Mouse (Mus musculus): ENCODE measurements around the gene Specc1.

The Specc1 gene

DNA sequence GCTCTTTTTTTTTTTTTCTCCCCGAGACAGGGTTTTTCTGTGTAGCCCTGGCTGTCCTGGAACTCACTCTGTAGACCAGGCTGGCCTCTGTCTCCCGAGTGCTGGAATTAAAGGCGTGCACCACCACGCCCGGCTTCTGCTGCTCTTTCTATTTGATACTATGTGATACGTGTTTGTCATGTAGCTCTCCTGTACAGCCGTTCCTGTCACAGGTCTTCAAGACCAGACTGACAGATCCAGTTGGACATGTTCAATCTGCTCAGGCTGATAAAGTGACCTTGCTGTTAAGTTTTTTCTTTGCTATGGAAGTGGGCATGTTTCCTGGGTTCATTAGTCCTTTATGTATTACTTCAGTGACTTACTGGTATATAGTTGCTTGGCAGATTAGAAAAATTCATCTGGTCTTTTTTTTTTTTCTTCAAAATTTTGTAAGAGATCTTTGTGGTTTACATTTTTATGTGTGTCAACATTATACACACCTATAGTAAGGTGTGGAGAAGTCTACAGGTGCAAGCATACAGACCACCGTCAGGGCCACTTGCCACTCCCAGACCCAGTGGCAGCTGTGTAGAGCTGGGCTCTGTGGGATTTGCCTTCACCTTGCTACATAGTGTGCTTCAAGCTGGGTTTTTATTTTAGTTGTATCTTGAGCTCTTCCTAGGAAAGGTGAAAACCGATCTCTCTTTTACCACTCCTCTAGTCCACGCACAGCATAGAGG, 221.0 kb downstream of the Specc1 start:
- no peak for DNase-seq (ENCODE audit: low spot score)

DNA sequence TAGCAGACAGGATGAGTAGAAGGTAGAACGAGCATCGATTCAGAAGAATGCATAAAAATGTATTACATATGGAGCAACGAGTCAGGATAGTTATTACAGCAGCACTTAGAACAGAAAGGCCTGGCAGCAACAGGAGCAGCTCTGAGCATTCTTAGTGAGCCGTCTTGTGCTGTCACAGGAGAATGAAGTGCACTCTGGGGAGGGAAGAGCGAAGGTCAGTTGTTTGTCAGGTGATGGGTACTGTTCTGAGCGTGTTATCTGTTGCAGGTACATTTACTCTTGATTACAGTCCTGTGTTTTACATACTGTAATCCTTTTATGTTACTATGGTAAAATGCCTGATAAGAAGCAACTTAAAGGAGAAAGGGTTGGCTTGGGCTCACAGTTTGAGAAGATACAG, 224.2 kb downstream of the Specc1 start:
- no peak for DNase-seq (ENCODE audit: low spot score)

DNA sequence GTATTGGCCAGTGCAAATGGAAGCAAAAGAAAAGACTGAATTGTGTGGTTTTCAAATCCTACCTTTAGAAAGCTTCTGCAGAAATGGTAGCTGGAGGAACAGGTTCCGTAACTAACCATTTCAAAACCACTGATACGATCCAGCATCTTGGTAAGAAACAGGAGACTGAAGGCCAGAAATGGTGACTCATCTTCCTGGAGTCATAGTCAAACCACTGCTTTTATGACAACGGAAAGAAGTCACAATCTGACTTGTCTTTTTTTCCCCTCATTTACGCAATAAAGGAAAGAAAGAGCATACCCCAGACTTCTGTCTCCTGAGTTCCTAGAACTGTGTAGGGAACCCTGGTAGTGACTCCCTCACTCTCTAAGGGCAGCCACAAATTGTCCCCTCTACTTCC, 228.3 kb downstream of the Specc1 start:
- DNase-seq (ENCODE audit: low spot score): no peak

DNA sequence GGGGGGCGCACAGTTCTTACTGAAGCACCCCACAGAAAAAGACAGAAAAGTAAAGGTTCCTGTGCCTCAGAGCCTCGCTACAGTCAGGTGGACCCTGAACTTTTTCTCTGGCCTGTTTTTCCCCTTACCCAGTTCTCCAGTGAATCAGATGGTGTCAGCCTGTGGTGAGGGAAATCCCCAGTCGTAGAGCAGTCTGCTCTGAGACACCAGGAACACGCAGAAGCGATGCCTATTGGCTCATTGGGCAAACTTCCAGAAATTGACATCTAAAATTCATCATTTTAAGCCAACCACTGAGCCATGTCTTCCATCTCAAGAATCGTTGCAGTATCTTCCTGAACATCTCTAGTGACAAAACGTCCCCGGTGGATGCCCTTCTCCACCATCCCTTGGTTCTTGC, 230.5 kb downstream of the Specc1 start:
- DNase-seq (ENCODE audit: low spot score): no peak

DNA sequence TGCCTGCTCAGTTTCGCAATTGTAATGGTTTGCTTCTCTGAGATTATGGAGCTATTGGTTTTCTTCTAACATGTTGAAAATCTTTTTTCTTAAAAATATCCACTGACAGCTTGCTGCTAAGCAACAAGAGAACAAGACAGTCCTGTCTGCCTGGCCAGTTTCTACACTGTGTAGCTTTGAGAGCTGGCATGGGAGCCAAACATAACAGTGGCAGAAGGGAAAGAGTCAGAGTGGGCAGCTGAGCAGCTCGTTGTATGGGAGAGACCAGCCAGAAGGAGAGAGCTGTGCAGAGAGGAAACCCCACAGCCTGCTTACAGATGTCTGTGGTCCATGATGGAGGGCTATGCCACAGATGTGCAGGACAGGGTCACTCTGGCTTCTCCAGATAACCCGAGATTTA, 235.5 kb downstream of the Specc1 start:
- no peak for DNase-seq (ENCODE audit: low spot score)

DNA sequence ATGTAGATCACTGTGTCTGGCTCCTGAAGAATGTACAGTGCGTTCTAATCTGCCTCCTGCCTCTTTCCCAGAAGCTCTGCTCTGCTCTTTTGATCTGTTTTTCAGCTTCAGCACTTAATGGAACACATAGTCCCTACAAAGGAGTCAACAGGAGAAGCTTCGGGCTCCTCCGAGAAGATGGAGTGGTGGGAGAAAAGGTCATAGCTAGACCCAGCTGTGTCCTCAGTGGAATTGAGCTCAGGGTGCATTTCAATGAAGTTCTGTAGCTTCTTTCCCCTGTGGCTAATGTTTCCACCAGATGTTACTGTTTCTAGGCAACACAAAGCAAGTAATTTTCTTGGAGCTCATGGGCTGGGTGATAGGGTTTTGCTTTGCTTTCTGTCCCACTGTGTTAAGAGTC, 236.6 kb downstream of the Specc1 start:
- no peak for DNase-seq (ENCODE audit: low spot score)

DNA sequence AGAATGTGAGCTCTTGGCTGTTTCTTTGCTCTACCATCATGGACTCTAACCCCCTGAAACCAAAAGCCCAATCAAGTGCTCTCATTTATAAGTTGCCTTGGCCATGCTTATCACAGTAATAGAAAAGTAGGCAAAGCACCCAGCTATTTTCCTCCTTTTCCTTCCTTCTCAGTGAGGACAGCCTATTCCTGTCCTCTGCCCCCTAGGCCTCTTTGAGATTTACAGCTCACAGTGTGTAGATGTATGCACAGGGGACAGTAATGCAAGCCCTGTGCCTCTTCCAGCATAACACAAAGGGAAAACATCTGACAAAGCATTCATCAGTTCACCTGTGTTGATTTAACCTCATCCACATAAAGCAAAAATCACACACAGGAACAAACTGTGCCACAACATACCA, 237.7 kb downstream of the Specc1 start:
- DNase-seq (ENCODE audit: low spot score): no peak

DNA sequence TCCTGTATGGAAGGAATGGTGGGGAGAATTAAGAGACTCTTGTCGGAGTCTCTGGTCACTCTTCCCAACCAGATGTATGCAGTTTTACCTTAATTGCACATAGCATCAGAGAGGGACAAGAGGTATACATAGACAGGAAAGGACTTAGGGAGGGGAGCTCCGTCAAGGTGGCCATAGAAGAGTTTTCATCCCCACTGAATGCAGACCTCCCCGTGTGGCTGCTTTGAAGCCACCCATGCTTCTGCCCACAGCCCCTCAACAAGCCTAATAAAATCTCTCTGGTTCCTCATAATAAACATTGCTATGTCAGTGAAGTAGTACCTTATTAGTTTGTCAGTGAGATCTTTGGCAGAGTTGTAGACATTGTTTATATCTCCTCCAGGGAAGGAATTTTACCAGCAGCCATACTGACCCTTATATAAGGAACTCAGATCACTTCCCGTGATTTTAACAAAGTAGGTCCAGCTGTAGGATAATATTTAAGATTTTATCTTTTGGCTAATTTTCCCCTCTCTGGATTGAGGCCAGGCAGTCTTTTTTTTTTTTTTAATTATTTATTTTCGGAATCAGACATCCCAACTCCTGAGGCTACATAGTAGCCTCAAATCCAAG, 244.4 kb downstream of the Specc1 start:
- no peak for DNase-seq (ENCODE audit: low spot score)

DNA sequence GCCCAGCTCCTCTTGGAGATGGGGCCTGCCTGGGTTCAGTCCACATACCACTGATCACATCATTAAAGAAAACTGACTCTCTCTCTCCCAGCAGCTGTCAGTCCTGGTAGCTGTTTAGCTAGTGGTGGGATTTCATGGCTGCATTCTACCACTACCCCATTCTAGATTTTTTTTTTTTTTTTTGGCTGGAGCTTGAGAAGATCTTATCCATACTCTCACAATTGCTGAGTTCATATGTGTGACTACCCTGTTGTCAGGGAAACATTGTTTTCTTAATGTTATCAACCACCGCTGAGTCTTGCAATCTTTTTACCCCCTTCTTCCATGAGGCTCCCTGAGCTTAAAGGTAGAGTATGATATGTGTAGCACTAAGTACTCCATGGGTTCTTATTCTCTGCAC, 246.1 kb downstream of the Specc1 start:
- DNase-seq (ENCODE audit: low spot score): no peak

DNA sequence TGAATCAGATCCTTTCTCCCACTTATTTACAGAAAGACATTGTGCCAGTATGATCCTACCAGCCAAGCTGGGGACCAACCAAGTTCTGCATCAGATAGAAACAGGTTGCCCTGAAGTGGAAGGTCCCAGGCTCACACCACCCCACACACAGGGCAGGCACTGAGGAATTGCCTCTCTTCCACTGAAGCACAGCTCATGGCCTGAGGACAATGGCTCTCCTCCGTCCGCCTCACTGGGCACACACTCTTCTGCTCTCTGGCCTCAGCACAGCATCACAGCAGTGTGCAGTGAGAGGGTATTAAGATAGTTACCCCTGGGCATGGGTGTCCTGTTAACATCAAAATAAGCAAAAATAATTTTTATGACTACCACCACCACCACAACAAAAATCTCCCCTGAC, 252.5 kb downstream of the Specc1 start:
- no peak for DNase-seq (ENCODE audit: low spot score)

DNA sequence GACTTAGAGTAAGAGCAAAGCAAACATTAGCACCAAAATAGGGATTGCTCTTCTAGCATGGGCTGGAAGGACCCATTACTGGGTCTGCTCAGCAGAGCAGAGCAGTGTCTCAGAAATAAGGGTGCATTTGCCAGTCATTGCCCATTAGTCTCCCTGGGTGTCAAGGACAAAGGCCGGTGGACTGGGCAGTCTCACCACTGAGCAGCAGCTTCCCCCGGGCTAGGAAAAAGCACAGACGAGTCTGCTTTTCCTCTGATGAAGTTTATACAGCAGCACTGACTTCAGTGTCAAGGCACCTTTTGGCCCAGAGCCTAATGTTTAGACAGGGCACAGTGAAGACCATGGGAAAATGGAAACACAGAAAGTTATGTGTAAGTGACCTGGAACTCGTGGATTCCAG, 253.3 kb downstream of the Specc1 start:
- DNase-seq (ENCODE audit: low spot score): no peak

DNA sequence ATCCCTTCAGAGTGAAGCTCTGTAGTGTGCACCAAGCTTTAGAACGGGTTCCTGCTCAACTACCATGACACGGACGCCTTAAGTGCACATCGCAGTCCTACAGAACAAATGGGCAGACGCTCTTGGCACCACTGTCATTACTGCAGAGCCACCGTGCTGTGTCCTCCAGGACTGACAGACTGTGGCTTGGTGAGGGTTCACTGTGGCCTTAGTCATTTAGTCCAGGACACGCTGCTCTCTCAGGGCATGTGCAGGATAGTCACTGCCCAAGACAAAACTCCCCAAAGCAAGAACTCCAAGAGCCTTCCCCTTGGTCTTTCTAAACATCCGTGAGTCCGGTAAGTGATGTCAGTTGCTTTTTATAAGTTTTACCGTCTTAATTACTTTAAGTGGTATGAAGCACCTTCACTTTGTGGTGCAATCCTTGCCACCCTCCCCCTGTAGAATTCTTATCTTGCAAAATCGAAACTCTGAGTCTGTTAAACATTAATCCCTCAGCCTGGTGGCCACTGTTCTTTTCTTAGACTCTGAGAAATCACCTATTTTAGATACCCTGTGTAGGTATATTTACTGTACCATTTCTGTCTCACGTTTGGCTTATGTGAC, 256.9 kb downstream of the Specc1 start:
- DNase-seq (ENCODE audit: low spot score): no peak

DNA sequence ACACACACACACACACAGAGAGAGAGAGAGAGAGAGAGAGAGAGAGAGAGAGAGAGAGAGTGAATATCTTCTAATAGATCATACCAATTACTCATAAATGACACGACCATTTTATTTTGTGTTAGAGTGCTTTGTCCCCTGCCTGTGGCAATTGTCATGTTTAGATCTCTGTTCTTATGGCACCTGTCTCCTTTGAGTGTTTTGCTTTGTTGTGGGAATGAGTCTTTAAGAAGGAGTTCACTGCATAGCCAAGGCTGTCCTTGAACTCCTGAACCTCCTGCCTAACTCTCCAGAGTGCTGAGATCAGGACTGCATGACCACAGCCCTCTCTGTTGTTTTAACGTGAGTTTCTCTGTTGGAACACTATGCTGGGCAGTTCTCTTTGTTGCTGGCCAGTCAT, 258.5 kb downstream of the Specc1 start:
- DNase-seq (ENCODE audit: low spot score): no peak

DNA sequence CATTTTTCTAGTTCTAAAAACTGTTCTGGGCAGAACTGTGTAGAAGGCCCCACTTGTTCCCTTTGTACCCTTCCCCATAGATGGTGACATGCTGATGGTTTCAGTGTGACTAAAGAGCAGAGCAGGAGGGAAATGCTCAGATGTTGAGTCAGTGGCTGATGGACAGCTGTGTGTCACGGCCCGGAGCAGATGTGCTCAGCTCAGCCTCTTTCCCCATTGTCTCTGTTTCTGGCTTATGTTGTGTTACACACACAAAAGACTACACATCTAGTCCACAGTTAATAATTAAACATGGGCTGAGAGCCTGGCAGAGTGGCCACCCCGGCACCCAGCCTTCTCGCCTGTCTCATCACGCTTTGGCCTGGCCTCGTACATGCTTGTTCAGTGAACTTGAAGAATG, 261.2 kb downstream of the Specc1 start:
- no peak for DNase-seq (ENCODE audit: low spot score)

DNA sequence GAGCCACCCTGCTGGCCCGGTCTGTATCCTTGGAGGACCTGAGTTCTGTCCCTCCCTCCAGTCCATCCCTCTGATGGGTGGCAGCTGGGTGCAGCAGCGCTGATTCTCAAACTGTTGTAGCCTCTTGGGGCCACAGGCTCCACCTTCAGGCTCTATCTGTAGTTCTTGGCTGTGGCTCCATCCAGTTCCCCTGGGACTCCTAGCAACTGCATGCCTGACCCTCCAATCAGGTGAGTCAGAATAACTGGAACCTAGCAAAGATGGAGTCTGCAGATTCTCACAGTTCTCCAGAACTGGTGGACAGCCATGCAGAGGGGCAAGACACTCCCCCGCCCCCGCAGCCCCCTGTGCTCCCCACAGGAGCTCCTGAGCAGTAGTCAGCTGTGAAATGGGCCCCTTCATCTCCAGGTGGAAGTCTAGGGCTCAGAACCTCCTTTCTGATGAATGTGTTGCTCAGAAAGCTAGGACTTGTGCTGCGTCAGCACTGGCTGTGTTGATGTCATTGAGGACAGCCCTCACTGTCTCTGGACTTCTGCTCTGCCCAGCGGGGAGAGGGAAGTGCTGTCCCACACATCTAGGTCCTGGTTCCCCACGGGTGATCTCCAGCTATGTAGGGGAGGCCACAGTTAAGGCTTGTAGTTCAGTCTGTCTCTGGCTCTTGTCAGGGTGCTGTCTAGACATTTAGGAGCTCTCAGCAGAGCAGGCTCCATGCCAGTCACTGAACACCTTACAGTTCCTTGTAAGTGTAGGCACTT, 264.4 kb downstream of the Specc1 start:
- no peak for DNase-seq (ENCODE audit: low spot score)

DNA sequence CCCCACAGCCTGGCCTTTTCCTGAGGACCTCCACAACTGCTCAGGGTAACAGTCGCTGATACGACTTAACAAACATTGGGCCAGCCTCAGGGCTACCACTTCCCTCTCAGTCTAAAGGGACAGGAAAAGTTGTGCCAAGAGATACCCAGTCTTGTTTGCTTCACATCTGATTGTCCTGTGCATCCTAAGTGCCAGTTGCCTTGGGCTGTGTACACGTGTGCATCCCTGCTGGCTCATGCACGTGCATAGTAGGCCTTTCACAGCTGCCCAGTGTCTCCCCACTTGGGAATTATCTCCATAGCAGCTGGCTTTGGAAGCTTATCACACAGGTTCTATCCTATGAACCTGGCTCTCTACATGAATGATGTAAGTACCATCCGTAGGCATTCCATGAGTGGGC, 266.9 kb downstream of the Specc1 start:
- DNase-seq (ENCODE audit: low spot score): no peak

DNA sequence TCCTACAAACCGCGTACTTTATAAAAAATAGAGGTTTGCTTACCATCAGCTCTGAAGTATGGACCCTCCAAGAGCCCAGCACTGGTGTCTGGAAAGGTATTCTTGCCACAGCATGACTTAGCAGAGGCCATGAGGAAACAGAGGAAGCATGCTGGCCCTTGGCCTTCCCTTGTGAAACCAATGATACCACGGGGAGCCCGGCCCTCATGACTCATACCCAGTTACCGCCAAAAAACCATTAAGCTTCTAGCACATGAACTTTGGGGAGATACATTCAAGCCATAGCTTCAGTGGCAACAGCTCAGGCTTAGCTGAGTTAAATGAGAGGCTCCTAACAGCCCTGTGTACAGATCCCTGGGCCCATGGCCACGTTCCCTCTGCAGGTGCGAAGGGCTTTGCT, 267.4 kb downstream of the Specc1 start:
- peak; percentile 38 for DNase-seq (ENCODE audit: low spot score)

DNA sequence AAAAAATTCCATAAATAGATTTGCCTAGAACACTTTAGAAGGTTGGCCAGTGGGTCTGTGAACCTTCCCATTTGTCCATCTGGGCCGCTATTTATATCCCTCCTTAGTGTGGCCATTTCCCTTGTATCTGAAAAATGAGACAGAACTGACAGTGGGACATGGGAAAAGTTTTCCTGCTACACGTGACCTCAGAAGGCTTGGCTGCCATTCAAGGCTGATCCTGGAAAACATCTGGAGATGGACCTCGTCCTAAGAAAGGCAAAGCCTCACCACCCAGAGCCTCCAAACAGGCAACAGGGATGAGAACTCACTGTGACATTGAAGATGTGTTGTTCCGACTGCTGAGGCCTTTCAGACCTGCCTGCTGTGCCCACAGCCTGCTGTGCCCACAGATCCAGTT, 268.2 kb downstream of the Specc1 start:
- DNase-seq (ENCODE audit: low spot score): no peak

DNA sequence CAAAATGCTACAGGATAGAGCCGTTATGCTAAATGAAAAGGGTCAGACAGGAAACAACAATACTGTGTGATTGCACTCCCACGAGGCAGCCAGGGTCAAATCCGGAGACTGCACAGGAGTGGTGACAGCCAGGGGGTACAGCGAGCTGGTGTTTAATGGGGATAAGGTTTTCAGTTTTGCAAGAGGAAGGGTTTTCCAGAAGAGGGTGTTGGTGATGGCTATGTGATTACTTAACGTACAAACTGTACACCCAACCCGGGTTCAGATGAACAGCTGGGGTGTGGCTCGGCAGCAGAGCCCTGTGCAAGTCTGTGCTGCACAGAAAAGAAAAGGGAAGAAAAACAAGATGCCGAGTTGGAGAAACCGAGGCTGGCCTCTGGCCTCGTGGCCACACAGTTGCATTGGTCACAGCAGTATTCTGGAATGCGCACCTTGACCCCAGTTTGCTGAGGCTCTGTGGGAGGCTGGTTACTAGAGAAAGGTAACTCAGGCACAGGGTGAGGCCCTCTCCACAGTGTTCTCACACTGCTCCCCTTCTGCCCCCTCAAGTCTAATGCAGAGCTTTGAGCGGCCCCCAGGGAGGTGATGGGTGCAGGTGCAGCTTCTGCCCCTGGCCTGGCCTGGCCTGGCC, 284.2 kb downstream of the Specc1 start:
- no peak for DNase-seq (ENCODE audit: low spot score)

DNA sequence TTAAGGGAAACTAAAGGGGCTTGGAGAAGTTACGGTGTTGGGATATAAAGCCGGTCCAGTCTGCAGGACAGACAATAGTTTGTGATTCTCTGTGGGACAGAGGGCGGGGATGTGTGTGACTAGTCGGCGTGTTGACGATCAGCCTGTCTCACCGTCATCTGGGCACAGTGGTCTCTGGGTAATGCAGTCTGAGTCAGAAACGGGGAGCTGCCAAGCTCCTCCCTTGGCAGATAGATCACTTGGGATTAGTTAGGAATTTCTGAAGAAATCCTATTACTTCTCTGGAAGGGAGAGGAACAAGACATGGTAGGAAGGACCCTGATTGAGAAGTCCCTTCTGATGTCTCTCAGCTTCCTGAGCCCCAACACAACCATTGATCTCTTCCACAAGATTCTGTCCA, 287.3 kb downstream of the Specc1 start:
- DNase-seq (ENCODE audit: low spot score): peak; percentile 43

DNA sequence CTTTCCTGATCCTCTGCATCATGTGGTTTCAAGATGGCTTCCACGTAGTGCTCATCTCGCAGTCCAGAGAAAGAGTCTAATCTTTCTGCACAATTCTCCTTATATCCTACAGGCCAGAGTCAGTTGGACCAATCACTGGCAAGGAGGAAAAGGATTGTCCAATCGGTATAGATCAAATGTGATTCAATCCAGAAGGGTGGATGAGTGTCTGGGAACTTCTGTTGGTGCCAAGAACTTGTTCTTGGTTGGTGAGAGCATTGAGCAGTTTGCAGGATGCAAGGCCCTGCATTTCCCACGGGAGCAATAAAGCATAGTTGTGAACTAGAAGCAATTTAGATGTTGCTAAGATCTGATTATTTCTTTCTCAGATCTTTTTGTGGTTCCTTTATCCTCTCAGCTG, 287.9 kb downstream of the Specc1 start:
- no peak for DNase-seq (ENCODE audit: low spot score)

DNA sequence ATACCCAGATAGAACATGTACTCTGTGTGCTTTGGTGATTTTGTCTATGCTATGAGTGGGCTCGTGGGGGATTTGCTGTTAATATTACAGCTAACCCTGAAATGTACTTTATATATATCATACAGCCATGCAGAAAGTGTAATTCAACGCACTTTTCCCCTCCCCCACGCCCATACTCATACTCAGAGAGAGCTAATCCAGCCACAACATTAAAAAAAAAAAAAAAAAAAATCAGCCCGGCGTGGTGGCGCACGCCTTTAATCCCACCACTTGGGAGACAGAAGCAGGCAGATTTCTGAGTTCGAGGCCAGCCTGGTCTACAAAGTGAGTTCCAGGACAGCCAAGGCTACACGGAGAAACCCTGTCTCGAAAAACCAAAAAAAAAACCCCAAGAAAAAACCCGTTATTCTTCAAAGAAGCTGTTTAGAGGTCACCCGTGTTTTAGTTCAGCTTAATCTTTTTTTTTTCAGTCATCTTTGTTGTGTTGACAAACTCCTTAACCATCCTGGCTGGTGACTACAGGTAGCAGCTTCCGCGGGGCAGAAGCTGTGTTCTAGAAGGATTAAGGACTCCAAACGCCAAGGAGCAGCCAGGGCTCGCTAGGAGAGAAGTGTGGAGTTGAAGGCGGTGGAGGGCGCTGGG, 291.3 kb downstream of the Specc1 start:
- DNase-seq (ENCODE audit: low spot score): no peak
